Mouse (Mus musculus): Measurements from ENCODE around the gene Guk1. TPM values are rescaled to one million over a fixed set of nuclear protein-coding genes. Genes with fewer than 3 reads are reported as not detected.
A peak's percentile ranks its signal among the peaks of the same experiment; 100 is the strongest.
"Not testable (repeated sequence)": the region's sequence is repeated elsewhere in the genome, so short reads cannot be mapped to it uniquely, and the experiment has no call there.

The Guk1 gene
- total RNA-seq, 4 experiments from 2014 or later: 36.2 to 43.1 (median 36.8) TPM

DNA sequence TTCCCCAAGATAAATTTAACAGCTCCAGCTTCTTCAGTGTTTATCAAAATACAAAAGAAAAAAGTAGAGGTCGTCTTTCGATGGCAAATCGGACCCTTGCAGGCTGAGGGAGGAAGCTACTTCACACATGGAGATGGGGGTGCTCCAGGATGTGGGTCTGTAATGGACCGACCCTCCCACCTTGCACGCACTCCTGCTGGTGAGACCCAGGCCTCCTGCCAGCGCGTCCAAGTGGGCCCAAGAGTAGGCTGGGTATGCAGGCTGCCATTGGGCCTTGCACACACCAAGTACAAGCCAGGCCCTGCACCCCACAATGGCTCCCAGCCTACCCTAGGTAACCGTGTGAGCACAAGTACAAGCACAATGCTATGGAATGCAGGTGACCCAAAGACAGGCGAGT lies 19.5 kb upstream of the Guk1 start:
- not testable (repeated sequence) for DNase-seq (ENCODE audit: low spot score in 2 of 2)

- no peak for DNase-seq (ENCODE audit: low spot score in 2 of 2)
Measured at GRCm38 (mm10) chr11:59210020-59210419, 18.0 kb upstream of the Guk1 start.

DNA sequence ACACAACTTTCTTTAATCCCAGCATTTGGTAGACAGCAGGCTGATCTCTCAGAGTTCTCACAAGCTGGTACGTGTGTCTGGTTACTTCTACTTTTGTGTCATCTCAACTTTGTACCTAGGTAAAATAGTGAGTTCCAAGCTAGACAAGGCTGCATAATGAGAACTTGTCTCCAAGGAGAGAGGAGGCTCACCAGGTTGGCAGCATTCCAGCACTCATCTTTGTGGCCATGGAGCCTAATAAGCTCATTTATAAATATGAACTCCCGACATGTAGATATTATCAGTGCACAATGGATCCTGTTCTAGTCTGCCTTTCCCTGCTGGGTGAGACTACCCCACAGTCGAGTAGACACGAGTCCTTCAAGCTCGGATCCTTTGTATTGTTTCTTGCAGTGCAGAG lies 17.6 kb upstream of the Guk1 start:
- DNase-seq (ENCODE audit: low spot score in 2 of 2): no peak

- DNase-seq (ENCODE audit: low spot score in 2 of 2): peak in 1 of 2 experiments; percentile 24
Measured at GRCm38 (mm10) chr11:59209003-59209441, 17.0 kb upstream of the Guk1 start.

DNA sequence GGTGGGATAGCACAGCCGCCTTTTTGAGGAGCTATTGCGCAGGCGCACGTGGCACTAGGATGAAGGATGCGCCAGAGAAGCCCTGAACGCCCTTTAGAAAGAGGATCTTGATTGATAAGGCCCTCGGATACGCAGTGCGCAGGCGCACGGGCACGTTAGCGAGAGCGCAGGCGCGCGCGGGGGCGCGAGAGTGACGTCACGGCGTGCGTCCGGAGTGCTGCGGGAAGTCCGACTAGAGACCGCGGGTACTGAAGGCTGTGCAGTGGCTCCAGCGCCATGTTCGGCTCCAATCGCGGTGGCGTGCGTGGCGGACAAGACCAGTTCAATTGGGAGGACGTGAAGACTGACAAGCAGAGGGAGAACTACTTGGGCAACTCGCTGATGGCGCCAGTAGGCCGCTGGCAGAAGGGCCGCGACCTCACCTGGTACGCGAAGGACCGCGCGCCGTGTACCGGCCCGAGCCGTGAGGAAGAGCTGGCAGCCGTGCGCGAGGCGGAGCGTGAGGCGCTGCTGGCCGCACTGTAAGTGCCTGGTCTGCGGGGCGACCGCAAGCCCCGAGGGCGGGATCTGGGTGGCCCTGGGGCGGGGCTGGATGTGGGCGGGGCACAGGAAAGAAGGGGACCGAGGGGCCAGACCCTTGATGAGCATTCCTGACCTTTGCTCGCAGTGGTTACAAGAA lies 16.3 kb upstream of the Guk1 start, which contains the start of gene 2310033P09Rik:
Gene 2310033P09Rik, plus strand, starts transcription at position 169 of the 679 bp plus-strand sequence.
- peak; percentile 80 to 88 for DNase-seq (ENCODE audit: low spot score in 2 of 2)

GRCm38 (mm10) chr11:59202081-59202995 lies 10.3 kb upstream of the Guk1 start, which contains the start of gene Mrpl55:
Mrpl55 (plus strand) TSS chr11:59202486.
- peak; percentile 83 to 90 for DNase-seq (ENCODE audit: low spot score in 2 of 2)

DNA sequence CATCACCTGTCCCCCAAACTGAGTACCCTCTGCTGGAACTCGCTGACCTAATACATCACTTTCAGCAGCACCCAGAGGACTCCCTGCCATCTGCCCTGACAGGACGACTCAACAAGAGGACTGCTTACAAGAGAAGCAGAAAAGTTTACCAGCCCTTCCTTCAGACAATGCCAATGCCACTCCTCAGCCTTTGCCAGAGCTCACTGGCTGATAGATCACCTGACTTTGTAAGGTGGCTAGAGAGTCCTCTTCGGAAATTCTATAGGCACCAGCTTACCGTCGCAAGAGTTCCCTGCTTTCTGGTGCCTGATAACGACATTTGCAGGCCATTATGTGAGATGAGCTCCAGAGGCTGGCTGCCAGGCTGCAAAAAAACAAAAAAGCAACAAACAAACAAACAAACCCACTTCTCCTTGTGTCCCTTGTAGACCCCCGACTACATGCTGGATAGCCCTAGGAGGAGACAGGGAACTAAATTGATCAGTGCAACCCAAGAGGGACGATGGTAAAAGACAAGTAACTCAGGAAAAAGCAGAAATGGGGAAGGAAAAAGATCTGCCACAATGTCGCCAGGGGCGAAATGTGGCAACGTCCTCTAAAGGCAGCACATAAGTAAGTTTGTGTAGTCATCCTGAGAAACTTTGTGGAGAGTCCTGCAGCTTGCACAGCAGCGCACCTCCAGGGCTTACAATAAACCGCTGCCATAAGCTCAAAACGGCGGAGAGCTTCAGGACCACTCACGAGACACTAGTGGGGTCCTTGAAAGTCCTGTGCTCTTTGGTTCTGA lies 9.4 kb upstream of the Guk1 start:
- DNase-seq (ENCODE audit: low spot score in 2 of 2): no peak

- DNase-seq (ENCODE audit: low spot score in 2 of 2): no peak
Measured at GRCm38 (mm10) chr11:59196230-59196629, 4.2 kb upstream of the Guk1 start.

DNA sequence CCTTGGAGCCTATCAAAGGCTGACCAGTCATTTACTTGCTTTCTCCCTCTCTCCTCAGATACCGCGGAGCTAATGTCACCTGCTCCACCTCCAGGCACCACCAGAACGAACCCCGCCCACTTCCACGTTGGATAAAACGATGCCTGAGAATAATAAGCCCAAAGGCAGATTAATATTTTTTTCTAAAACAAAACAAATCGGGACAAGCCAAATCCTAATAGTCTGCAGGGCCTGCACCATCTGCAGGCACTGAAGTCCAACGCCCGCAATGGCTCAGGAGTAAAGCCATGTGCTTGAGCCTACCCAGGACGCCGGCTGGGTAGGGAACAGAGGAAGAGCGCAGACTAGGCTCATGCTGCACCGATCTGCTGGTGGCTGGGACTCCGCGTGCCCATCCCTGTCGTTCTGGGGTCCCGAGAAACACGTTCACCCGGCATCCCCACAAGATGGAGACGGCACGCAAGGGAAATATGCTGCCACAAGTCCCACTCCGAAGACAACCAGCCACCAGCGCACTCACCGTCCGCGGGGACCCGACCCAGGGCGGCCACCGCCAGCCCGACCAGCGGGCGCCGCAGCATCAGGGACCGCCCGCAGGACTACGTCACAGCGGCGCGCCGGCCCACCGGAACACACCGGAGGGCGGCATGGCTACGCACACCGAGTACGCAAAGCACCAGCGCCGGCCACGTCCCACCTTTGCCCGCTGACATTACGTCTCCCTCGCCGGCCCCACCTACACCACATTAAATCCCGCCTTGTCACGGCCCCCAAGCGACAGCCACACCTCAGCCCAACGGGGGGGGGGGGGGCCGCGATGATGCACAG lies 567 bp downstream of the Guk1 start:
- peak; percentile 80 to 87 for DNase-seq (ENCODE audit: low spot score in 2 of 2)

GRCm38 (mm10) chr11:59187706-59188105 lies 4.3 kb downstream of the Guk1 start:
- no peak for DNase-seq (ENCODE audit: low spot score in 2 of 2)

DNA sequence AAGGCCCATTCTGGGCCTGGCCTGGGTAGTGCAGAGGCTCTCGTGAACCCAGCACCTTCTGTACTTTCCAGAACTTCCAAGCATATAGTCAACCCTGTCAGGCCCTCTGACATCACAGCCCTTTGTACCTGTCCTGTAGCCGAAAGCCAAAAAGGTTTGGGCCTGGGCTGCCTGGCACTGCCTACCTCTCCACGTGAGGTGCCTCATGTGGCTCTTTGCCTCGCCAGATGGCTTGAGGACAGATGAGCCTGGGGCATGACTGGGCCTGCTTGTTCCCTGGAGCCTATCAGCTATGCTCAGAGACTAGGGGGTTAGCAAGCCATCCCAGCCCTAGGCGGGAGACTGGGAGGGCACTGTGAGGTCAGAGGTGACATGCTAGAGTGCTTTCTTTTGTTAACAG lies 6.5 kb downstream of the Guk1 start:
- no peak for DNase-seq (ENCODE audit: low spot score in 2 of 2)

GRCm38 (mm10) chr11:59183821-59184220 lies 8.2 kb downstream of the Guk1 start:
- DNase-seq (ENCODE audit: low spot score in 2 of 2): peak; percentile 65 to 76

DNA sequence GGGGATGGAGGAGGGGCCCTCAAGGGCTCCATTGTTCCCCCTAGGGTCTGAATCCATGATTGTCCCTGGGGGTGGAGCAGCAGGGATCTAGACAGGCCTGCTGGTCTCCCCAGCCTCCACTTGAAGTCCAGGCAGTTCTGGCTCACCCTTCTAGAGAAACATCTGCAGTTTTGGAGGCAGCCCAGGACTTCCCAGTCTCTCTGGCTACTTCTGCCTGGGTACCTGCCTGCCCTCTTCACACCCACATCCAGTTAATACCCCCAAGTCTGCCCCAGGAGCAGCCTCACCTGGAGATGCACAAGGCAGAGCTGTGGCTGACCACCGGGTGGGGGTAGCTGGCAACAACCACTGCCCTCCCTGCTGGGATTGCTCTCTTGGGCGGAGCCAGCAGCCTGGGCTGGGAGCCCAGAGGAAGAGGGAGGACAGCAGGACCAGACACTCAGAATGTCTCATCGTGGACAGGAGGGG lies 9.1 kb downstream of the Guk1 start, which contains the start of gene Gjc2:
Gene Gjc2, minus strand, starts transcription at position 350 of the 468 bp plus-strand sequence.
- DNase-seq (ENCODE audit: low spot score in 2 of 2): peak; percentile 43 to 60

- no peak for DNase-seq (ENCODE audit: low spot score in 2 of 2)
Measured at GRCm38 (mm10) chr11:59176921-59177320, 15.1 kb downstream of the Guk1 start.

- no peak for DNase-seq (ENCODE audit: low spot score in 2 of 2)
Measured at GRCm38 (mm10) chr11:59176475-59176874, 15.5 kb downstream of the Guk1 start.

DNA sequence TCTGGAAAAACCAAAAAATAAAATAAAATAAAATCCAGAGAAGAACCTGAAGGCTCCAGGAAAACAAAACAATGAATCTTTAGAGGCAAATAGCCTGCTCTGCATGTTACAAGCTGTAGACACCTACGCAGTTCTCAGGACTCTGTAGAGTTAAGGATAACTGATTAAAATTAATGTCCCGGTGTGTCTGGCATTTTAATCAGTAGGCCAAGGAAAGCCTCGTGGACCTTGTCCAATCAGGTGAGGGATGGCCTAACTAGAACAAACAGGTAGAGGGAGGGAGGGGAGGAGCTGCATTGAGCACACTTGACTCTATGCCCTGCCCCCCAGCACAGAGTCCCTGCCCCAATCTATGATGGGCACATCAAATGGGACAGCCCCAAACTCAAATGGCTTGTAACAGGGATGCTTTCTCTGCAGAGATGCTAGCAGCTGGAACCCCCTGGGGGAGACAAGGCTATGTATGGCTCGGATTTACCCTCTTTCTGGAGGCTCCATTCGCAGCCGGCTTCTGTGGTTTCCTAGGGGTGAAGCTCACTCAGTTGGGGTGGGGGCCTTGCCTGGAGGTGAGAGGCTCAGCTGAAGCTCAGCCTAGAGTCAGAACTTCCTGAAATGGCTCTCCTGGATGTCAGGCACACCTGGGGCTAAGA lies 17.7 kb downstream of the Guk1 start:
- DNase-seq (ENCODE audit: low spot score in 2 of 2): no peak

DNA sequence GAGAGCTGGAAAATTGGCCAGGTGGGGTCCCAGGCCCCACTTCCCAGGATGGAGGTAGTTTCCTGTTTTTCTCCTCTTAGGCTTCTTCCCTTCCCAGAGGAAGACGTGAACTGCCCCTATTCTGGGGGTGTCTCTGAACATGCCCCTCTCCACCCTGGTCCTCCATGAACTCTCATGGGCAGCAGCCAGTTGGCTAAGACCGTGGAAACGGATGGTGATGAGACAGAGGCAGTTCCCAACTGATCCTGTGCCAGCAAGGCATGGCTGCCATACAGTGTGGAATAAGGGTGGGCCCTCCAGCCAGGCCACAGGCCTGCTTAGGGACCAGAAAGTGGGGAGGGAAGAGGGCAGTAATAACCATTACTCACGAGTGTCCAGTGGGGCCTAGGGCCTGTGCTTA lies 21.5 kb downstream of the Guk1 start:
- no peak for DNase-seq (ENCODE audit: low spot score in 2 of 2)

- no peak for DNase-seq (ENCODE audit: low spot score in 2 of 2)
Measured at GRCm38 (mm10) chr11:59169807-59170206, 22.2 kb downstream of the Guk1 start.

- DNase-seq (ENCODE audit: low spot score in 2 of 2): no peak
Measured at GRCm38 (mm10) chr11:59165616-59166241, 26.3 kb downstream of the Guk1 start.

Measured in gastrocnemius, adult 8-10 months (tissue).